Mouse (Mus musculus): ENCODE data around the gene Gm28048.

Gene Gm28048

GRCm38 (mm10) chr11:22950131-22950530 lies 31.8 kb downstream of the Gm28048 start:
- no peak for DNase-seq (ENCODE audit: low spot score in 2 of 2)

DNA sequence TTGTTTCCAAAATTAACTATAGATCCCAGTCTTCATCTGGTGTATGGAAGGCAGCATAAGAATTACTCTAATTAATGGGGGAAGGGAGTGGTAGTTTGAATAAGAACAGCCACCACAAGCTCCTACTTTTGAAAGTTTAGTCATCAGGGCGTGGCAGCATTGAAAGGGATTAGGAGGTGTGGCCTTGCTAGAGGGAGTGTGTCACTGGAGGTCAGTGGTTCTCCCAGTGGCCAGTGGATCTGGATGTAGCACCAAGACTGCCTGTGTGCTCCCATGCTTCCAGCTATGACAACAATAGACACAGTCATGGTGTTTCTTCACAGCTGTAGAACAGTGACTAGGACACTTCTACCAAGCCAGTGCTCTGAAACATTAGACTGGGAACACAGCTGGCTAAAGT lies 32.8 kb downstream of the Gm28048 start:
- DNase-seq (ENCODE audit: low spot score in 2 of 2): no peak

DNA sequence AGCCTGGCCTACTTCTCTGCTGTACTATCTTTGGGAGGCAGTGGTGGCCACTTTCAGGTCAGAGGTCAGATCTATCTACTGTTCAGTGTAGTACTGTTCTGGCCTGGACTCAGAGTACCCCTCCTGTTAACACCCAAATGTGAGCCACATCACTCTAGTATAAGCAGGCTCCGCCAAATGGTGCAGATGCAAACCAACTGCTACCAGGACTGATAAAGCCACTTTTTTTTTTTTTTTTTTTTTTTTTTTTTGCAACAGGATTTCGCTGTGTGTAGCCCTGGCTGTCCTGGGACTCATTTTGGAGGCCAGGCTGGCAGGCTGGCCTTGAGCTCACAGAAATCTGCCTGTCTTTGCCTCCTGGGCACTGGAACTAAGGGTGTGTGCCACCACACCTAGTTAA lies 42.9 kb downstream of the Gm28048 start:
- DNase-seq (ENCODE audit: low spot score in 2 of 2): no peak

DNA sequence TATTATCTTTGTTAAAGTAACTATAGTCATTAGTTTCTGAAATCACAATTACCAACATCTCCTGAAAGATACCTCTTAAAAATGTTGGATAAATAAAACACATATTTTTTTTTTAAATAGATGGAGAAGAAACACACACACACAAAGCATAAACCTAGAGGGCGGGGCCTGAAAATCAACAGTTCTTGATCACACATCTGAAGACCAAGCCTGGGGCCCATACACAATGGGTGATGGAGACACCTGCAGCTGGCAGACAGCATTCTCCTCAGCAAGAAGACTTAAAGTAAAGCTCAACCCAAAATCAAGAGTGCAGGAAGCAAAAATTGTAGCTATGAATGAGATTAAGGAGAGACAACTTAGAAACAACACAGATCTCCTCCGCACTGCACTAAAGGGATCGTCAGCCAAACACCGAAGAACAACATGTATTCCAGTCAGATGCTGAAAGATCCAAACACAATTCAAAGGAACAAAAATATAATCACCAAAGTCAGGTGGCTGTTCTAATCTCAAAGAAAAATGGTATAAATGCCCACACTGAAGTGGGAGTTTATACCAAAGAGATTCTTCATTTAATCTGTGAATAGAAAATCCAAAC lies 44.1 kb downstream of the Gm28048 start:
- DNase-seq (ENCODE audit: low spot score in 2 of 2): no peak

DNA sequence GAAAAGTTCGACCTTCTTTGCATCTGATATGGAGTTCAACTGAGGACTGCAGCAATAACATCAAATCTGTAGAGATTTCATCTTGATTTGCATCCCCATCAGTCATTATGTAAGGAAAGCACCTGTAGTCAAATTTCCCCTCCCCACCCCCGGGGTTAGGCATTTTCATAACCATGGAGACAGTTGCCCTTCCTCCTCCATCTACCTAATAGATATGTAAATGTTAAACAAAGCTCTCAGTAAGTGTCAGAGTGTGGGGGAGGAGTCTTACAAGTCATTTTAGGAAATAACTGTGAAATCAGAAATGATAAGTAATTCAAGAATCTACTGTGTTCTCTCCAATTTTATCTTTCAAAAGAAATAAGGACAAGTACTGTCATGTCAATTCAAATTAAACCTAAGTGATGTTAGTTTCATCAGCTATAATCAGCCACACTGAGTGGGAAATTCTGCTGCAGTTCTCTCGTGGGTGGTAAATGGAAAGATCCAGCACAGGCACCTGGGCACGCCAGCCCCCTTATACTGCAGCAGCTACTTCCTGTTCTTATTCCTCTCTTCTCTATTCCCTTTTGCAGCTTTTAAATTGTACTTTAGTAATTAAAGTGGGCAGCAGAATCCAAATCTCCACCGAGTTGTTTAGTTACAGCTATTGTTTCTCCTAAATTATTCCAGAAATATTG lies 45.3 kb downstream of the Gm28048 start:
- peak in 1 of 2 experiments; percentile 72 for DNase-seq (ENCODE audit: low spot score in 2 of 2)

DNA sequence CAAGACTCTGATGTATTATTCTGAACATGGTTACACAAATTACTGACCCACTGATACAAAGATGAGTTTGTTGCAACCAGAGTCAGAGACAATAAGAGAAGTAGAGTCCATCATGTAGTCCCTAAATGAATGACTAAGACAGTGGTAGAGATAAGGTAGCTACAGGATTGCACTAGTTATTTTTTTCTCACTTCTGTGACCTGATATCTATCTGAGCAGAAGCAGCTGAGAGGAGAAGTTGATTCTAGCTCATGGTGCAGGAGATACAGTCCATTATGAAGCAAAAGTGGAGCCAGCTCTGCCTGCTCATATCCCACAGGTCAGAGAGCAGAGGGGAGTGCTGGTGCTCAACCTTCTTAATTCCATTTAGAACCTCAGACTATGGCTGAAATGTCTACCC lies 49.7 kb downstream of the Gm28048 start:
- no peak for DNase-seq (ENCODE audit: low spot score in 2 of 2)

GRCm38 (mm10) chr11:22931320-22931905 lies 50.5 kb downstream of the Gm28048 start:
- DNase-seq (ENCODE audit: low spot score in 2 of 2): no peak

DNA sequence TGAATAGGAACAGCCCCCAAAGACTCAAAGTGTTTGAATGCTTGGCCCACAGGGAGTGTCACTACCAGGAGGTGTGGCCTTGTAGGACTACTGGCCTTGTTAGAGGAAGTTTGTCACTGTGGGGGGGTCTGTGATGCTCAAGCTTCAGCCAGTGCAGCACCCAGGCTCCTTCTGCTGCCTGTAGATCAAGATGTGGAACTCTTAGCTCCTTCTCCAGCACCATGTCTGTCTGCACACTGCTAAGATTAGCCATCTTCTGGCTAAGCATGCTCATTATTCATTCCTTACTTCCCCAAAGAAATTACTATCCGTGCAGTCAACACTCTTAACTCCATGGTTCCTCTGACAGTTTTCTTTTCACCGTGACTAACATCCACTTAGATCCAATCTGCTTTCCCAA lies 51.8 kb downstream of the Gm28048 start:
- no peak for DNase-seq (ENCODE audit: low spot score in 2 of 2)

DNA sequence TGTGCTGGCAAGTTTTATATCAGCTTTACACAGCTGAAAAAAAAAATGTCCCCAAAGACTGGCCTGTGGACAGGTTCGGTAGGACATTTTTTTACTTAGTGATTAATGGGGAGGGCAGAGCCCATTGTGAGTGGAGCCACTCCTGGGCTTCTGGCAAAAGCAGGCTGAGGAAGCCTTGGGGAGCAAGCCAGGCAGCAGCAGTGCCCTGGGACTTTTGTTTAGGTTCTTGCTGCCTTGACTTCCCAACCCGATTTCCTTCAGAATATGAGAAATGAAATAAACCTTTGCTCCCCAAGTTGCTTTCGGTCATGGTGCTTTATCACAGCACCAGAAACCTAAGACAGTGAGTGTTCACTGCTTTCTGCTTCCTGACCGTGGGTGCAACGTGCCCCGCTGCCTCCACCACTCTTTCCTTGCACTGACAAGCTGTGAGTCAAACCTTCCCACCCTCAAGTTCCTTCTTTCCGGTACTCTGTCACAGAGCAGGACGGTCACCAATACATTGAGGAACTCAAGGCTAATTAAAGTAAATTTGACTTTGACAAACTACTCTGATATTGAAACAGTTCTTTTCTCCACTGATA lies 53.2 kb downstream of the Gm28048 start:
- DNase-seq (ENCODE audit: low spot score in 2 of 2): peak in 1 of 2 experiments; percentile 12

GRCm38 (mm10) chr11:22923606-22924005 lies 58.3 kb downstream of the Gm28048 start:
- DNase-seq (ENCODE audit: low spot score in 2 of 2): no peak

GRCm38 (mm10) chr11:22922546-22922945 lies 59.3 kb downstream of the Gm28048 start:
- DNase-seq (ENCODE audit: low spot score in 2 of 2): no peak

DNA sequence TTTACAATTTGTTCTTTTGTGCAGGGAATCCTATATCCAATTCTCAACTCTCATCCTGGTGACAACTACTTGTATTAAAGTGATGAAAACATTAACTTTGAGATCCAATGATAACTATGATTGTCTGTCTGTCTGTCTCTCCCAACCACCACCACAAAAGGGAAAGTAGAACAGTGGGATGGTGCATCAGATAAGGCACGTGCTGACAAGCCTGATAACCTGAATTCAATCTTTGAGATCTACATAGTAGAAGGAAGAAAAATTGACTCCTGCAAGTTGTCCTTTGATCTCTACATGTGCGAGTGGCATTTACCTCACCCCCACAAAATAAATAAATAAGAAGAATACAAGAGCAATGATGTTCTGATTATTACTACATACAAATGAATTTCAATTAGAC lies 62.6 kb downstream of the Gm28048 start:
- no peak for DNase-seq (ENCODE audit: low spot score in 2 of 2)

- no peak for DNase-seq (ENCODE audit: low spot score in 2 of 2)
These were observed 64.1 kb downstream of the Gm28048 start for GRCm38 (mm10) chr11:22917786-22918185.

- no peak for DNase-seq (ENCODE audit: low spot score in 2 of 2)
These were observed 68.1 kb downstream of the Gm28048 start for GRCm38 (mm10) chr11:22913744-22914143.

DNA sequence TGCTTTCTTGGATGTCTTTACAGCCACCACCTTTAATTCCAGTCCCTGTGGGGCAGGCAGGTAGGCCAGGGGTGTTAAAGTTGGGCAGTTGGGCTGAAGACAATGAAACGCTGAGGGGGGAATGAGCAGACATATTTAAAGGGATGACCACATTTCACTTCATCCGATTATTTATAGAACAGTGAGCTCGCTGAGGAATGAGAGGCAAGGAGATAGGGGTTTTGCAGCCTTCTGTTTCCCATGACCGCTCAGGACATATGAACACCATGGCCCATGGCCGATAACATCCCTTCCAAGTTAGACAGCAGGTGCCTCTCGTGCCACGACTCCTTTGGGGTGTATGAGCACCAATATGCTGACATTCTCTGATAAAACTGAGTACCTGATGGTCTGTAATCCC lies 70.1 kb downstream of the Gm28048 start:
- DNase-seq (ENCODE audit: low spot score in 2 of 2): no peak

DNA sequence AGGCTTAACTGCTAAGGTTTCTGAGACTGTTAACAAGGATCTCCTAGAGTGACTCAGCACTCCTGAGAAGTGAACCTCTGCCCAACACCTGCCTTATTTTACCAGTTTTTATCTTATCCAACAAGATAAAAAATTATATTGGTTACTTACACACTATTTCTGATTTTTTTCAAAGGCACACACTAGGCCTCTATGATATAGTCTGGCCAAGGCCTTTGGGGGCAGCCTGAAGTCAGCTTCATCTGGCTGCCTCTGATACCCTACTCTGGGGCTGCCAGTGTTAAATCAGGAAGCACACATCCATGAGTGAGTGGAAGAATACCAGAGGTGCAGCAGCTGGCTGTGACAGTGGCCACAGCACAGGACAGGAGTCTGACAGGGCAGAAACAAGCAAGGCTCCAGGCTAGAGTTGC lies 75.4 kb downstream of the Gm28048 start:
- DNase-seq (ENCODE audit: low spot score in 2 of 2): no peak

DNA sequence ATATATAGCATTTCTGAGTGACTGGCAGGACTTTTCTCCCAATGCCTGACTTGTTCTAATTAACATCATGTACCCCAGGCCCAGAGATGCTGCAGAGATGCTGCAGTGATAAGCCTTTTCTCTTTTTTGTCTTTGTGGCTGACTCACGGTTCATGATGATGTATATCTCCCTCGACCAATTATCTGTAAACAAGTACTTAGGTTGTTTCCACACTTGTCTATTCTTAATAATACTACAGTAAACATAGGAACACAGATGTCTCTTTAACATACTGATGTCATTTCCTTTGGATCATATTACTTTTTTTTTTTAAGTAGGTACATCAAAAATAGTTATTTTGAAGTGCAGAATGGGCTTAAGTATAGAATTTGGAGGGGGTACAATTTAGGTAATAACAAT lies 79.0 kb downstream of the Gm28048 start:
- no peak for DNase-seq (ENCODE audit: low spot score in 2 of 2)

DNA sequence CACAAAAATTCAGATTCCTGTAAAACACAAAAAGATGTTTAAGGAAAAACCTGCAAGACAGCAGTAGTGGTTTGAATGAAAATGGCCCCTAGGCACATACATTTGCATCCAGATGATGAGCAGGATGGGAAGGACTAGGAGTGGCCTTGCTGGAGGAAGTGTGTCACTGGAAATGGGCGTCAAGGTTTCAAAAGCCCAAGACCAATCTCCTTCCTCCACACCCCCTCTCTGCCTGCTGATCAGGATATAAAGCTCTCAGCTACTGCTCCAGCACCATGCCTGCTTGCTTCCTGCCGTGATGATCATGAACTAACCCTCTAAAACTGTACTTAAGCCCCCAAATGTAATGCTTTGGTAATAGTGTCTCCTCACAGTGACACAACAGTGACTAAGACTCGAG lies 81.8 kb downstream of the Gm28048 start:
- no peak for DNase-seq (ENCODE audit: low spot score in 2 of 2)

GRCm38 (mm10) chr11:22897642-22898041 lies 84.2 kb downstream of the Gm28048 start:
- no peak for DNase-seq (ENCODE audit: low spot score in 2 of 2)

DNA sequence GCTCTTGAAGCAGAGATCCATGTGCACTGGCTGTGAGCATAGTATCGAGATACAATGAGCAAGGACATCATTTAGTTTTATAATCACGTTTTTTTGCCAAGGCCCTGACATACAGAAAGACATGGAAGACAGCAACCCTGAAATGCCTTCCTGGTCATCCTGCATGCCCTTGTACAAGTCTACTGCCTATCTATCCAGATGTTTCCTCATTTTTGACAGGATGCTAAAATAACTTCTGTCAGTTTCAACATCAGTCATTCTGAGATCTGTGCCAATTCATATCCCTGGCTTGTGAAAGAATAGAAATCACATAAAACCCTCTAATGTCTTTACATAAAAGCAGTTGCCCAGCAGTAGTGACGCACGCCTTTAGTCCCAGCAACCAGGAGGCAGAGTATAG lies 84.8 kb downstream of the Gm28048 start:
- DNase-seq (ENCODE audit: low spot score in 2 of 2): no peak

DNA sequence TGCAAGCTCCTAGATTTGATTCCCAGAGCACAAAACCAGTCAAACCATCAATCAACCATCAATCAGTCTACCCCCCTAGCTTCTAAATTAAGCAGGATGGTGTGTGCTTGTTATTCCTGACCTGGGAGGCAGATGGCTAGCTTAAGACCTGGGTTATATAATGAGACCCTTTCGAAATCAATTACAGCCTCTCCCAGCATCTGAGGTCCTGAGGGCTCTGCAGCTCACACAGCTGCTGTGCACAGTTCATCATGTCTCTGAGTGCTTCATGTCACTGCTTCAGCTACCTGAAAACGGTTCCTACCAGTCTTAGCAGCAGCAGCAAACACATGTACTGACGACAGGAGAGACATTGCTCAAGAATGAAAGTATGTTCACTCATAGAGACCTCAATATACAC lies 88.8 kb downstream of the Gm28048 start:
- no peak for DNase-seq (ENCODE audit: low spot score in 2 of 2)

DNA sequence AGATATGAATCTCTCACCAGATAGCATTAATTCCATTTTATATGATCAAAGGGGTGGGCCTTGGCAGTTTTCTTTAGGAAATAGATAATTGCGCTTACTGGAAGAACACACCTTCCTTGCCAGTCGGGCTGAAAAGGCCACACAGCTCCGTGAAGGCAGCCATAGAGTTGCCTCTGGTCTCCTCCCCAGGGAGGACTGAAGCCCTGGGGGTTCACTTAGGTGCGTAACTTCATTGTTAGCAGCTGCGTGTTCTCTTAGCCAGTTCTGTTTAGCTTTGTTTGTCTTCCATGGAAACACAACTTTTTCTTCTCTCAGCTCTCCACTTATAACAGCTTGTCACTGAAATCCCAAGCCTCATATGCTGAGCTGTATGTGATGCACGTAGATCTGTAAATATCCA lies 89.4 kb downstream of the Gm28048 start:
- DNase-seq (ENCODE audit: low spot score in 2 of 2): no peak

DNA sequence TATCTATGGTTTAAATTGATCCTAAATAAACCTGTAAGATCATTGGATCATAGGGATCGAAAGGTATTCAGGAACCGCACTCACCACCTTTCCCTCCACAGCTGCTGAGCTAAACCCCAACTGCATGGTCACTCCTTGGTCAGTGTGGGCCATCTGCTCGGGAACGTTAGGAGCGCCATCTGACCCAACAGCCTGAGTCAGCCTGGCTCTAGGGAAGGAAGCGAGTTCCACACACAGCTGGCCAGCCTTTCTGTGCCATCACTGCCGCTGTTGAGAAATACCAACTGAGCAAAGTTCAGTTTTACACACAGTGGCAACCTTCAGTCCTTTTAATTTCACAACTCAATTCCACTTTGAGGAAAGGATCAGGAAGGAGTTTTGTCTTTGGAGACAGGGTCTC lies 90.0 kb downstream of the Gm28048 start:
- DNase-seq (ENCODE audit: low spot score in 2 of 2): no peak

Data from natural killer cell, adult 2 months (primary cell).